Mouse (Mus musculus) brown adipose tissue, adult 24 weeks (tissue): ENCODE measurements around the gene Fam198b. TPM values are rescaled to one million over a fixed set of nuclear protein-coding genes. Genes with fewer than 3 reads are reported as not detected.
A peak's percentile ranks its signal among the peaks of the same experiment; 100 is the strongest.

Experiments used
- H3K27ac ChIP-seq: fragments of 200-500 bp; replicated peaks from 2 replicates; pipeline ENCODE4 v1.5.1; 2012; ENCODE audit warnings: low read depth, mild to moderate bottlenecking, low read length
- H3K4me1 ChIP-seq: fragments of 200-500 bp; 2 replicates; pipeline ENCODE4 v1.6.1; 2012; ENCODE audit warnings: low read length, mixed read lengths; ENCODE audit not compliant: control insufficient read depth, insufficient read depth, insufficient read length
- H3K4me3 ChIP-seq: fragments of 200-500 bp; 2 replicates; pipeline ENCODE4 v1.5.1; 2012; ENCODE audit warnings: low read depth, mild to moderate bottlenecking, low read length, moderate library complexity; ENCODE audit not compliant: insufficient read depth
- polyA plus RNA-seq: library from polyadenylated mRNA; stranded (reverse); fragments of >200 nt; gene quantifications from 2 replicates; pipeline ENCODE4 v1.2.4, GENCODE M21; 2012; ENCODE audit not compliant: missing spikeins, insufficient read depth, insufficient read length

Gene Fam198b
- polyA plus RNA-seq, 1 experiment: 7.6 TPM

GRCm38 (mm10) chr3:79899906-79900305, 15.6 kb downstream of the Fam198b start:
- no peak overlapping the region for H3K4me3 ChIP-seq
- H3K4me1 ChIP-seq: peaks cover 18% of the 10 kb centered on the region; the same call in 1 of the 2 replicates
- peak overlapping the region; percentile 18 for H3K27ac ChIP-seq

- H3K27ac ChIP-seq: peak overlapping the region; percentile 18
- H3K4me3 ChIP-seq: no peak overlapping the region
- H3K4me1 ChIP-seq: peaks cover 18% of the 10 kb centered on the region; the same call in 1 of the 2 replicates
Measured at GRCm38 (mm10) chr3:79900502-79900901, 16.2 kb downstream of the Fam198b start.

- Histone ChIP-seq H3K4me1 (peaks cover 20% of the 10 kb centered on the region; the same call in 1 of the 2 replicates), H3K4me3 (no peak overlapping the region), H3K27ac (0 out of 2 replicates have a peak overlapping the region, but pooled peaks have one; percentile 9)
Measured at GRCm38 (mm10) chr3:79901321-79901720, 17.0 kb downstream of the Fam198b start.

GRCm38 (mm10) chr3:79901734-79902133, 17.4 kb downstream of the Fam198b start:
- H3K27ac ChIP-seq: 0 out of 2 replicates have a peak overlapping the region, but pooled peaks have one; percentile 23
- peaks cover 23% of the 10 kb centered on the region; the same call in 1 of the 2 replicates for H3K4me1 ChIP-seq
- no peak overlapping the region for H3K4me3 ChIP-seq

- Histone ChIP-seq H3K4me1 (peaks cover 30% of the 10 kb centered on the region; the same call in 1 of the 2 replicates), H3K27ac (peak overlapping the region; percentile 58), H3K4me3 (no peak overlapping the region)
Measured at GRCm38 (mm10) chr3:79903803-79904202, 19.5 kb downstream of the Fam198b start.

GRCm38 (mm10) chr3:79904238-79904757, 20.0 kb downstream of the Fam198b start:
- peak overlapping the region; percentile 58 for H3K27ac ChIP-seq

GRCm38 (mm10) chr3:79905397-79905796, 21.1 kb downstream of the Fam198b start:
- Histone ChIP-seq H3K4me3 (no peak overlapping the region), H3K4me1 (peaks cover 25% of the 10 kb centered on the region; the same call in 1 of the 2 replicates), H3K27ac (no peak overlapping the region)

More at GRCm38 (mm10) chr3:79904238-79904757, 20.0 kb downstream of the Fam198b start:
- Histone ChIP-seq H3K4me3 (no peak overlapping the region), H3K4me1 (peaks cover 30% of the 10 kb centered on the region; the same call in 1 of the 2 replicates)

GRCm38 (mm10) chr3:79906250-79907045, 22.1 kb downstream of the Fam198b start:
- H3K4me1 ChIP-seq: peaks cover 27% of the 10 kb centered on the region; the same call in 1 of the 2 replicates
- peak overlapping the region; percentile 83 for H3K27ac ChIP-seq
- H3K4me3 ChIP-seq: no peak overlapping the region

GRCm38 (mm10) chr3:79907223-79907622, 22.9 kb downstream of the Fam198b start:
- H3K4me3 ChIP-seq: no peak overlapping the region

GRCm38 (mm10) chr3:79910375-79911141, 26.2 kb downstream of the Fam198b start:
- Histone ChIP-seq H3K27ac (peak overlapping the region; percentile 52), H3K4me3 (no peak overlapping the region), H3K4me1 (peaks cover 30% of the 10 kb centered on the region)

More at GRCm38 (mm10) chr3:79907223-79907622, 22.9 kb downstream of the Fam198b start:
- H3K4me1 ChIP-seq: peaks cover 27% of the 10 kb centered on the region; the same call in 1 of the 2 replicates
- peak overlapping the region; percentile 83 for H3K27ac ChIP-seq

GRCm38 (mm10) chr3:79911166-79911565, 26.8 kb downstream of the Fam198b start:
- Histone ChIP-seq H3K4me3 (no peak overlapping the region), H3K27ac (peak overlapping the region; percentile 48; the same call in 1 of the 2 replicates), H3K4me1 (peaks cover 32% of the 10 kb centered on the region)

GRCm38 (mm10) chr3:79914012-79914411, 29.7 kb downstream of the Fam198b start:
- H3K4me1 ChIP-seq: peaks cover 16% of the 10 kb centered on the region
- no peak overlapping the region for H3K27ac ChIP-seq
- no peak overlapping the region for H3K4me3 ChIP-seq

- H3K4me1 ChIP-seq: peaks cover 12% of the 10 kb centered on the region
- no peak overlapping the region for H3K4me3 ChIP-seq
- H3K27ac ChIP-seq: no peak overlapping the region
Measured at GRCm38 (mm10) chr3:79916185-79916584, 31.9 kb downstream of the Fam198b start.

- H3K27ac ChIP-seq: no peak overlapping the region
- H3K4me3 ChIP-seq: no peak overlapping the region
- peaks cover 12% of the 10 kb centered on the region for H3K4me1 ChIP-seq
Measured at GRCm38 (mm10) chr3:79918761-79919160, 34.4 kb downstream of the Fam198b start.
